Mouse (Mus musculus): ENCODE results near the gene Gtf3c1.

- peak; percentile 77 for TF ChIP-seq CTCF (IDR thresholded peaks at IDR 0.05; ENCODE audit: low read depth)
- no peak for TF ChIP-seq EP300 (IDR thresholded peaks at IDR 0.05; ENCODE audit: low read depth)
These were observed 40.6 kb upstream of the Gtf3c1 start for GRCm38 (mm10) chr7:125748186-125748585.
